Mouse (Mus musculus): Measurements from ENCODE around the gene Txndc15. TPM values are rescaled to one million over a fixed set of nuclear protein-coding genes. Genes with fewer than 3 reads are reported as not detected.

The Txndc15 gene
- polyA plus RNA-seq, 1 experiment from 2014 or later = 104 TPM

- Histone ChIP-seq H3K27ac (ENCODE audit: low read depth, low read length) (no peak overlapping the region), H3K9ac (ENCODE audit: low read length) (no peak overlapping the region), H3K36me3 (ENCODE audit: control insufficient read depth, insufficient read depth, low read length) (no peaks in the 10 kb centered on the region), H3K4me3 (ENCODE audit: low read depth, low read length) (no peak overlapping the region), H3K9me3 (ENCODE audit: control insufficient read depth, low read length) (no peaks in the 10 kb centered on the region), H3K4me2 (ENCODE audit: low read depth) (no peak overlapping the region), H3K27me3 (ENCODE audit: control insufficient read depth, insufficient read depth, low read length) (no peaks in the 10 kb centered on the region), H3K4me1 (ENCODE audit: control insufficient read depth, insufficient read depth, low read length) (no peaks in the 10 kb centered on the region)
- no peak for ATAC-seq (ENCODE audit: insufficient read depth, low FRiP score, low TSS enrichment)
- no peak for DNase-seq (ENCODE audit: low spot score)
- WGBS = 56% methylated on average over 8 of the region's 8 CpGs
Observed at GRCm38 (mm10) chr13:55742306-55742705, 27.9 kb downstream of the Txndc15 start.

GRCm38 (mm10) chr13:55754380-55754779 is 39.9 kb downstream of the Txndc15 start:
- Histone ChIP-seq H3K4me3 (ENCODE audit: low read depth, low read length) (no peak overlapping the region), H3K4me1 (ENCODE audit: control insufficient read depth, insufficient read depth, low read length) (0 out of 2 replicates have a peak, but pooled peaks cover 3% of the 10 kb centered on the region), H3K27ac (ENCODE audit: low read depth, low read length) (no peak overlapping the region), H3K27me3 (ENCODE audit: control insufficient read depth, insufficient read depth, low read length) (no peaks in the 10 kb centered on the region), H3K9ac (ENCODE audit: low read length) (no peak overlapping the region), H3K9me3 (ENCODE audit: control insufficient read depth, low read length) (no peaks in the 10 kb centered on the region), H3K36me3 (ENCODE audit: control insufficient read depth, insufficient read depth, low read length) (no peaks in the 10 kb centered on the region), H3K4me2 (ENCODE audit: low read depth) (no peak overlapping the region)
- ATAC-seq (ENCODE audit: insufficient read depth, low FRiP score, low TSS enrichment) (no peak), DNase-seq (ENCODE audit: low spot score) (no peak)
- WGBS = 79% methylated on average over 13 of the region's 13 CpGs

DNA sequence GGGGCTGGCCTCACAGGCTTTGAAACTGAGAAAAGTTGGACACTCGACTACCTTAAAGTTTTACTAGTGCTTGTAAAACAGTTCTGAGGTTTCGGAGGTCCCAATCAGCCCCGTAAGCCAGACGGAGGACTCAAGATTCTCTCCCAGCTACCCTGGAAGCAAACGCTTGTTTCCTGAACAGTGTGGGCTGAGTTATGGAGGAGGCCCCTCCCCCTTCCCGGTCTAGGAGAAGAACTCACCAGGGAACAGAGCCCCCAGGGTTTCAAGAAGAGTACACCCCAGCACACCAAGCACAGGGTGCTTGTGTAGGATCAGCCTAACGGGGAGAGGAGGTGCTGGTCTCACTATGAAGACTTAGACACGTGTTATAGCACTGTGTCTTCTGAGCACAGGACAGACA is 42.3 kb downstream of the Txndc15 start:
- 40% methylated on average over 8 of the region's 8 CpGs for WGBS
- no peaks in the 10 kb centered on the region for H3K36me3 ChIP-seq (ENCODE audit: control insufficient read depth, insufficient read depth, low read length)
- H3K9ac ChIP-seq (ENCODE audit: low read length) = 0 out of 2 replicates have a peak overlapping the region, but pooled peaks have one; percentile 7
- H3K4me1 ChIP-seq (ENCODE audit: control insufficient read depth, insufficient read depth, low read length) = 0 out of 2 replicates have a peak, but pooled peaks cover 3% of the 10 kb centered on the region
- H3K4me3 ChIP-seq (ENCODE audit: low read depth, low read length) = no peak overlapping the region
- no peaks in the 10 kb centered on the region for H3K27me3 ChIP-seq (ENCODE audit: control insufficient read depth, insufficient read depth, low read length)
- H3K4me2 ChIP-seq (ENCODE audit: low read depth) = no peak overlapping the region; the same call in 1 of the 2 replicates
- ATAC-seq (ENCODE audit: insufficient read depth, low FRiP score, low TSS enrichment) = no peak
- no peak for DNase-seq (ENCODE audit: low spot score)
- H3K27ac ChIP-seq (ENCODE audit: low read depth, low read length) = no peak overlapping the region
- no peaks in the 10 kb centered on the region for H3K9me3 ChIP-seq (ENCODE audit: control insufficient read depth, low read length)

DNA sequence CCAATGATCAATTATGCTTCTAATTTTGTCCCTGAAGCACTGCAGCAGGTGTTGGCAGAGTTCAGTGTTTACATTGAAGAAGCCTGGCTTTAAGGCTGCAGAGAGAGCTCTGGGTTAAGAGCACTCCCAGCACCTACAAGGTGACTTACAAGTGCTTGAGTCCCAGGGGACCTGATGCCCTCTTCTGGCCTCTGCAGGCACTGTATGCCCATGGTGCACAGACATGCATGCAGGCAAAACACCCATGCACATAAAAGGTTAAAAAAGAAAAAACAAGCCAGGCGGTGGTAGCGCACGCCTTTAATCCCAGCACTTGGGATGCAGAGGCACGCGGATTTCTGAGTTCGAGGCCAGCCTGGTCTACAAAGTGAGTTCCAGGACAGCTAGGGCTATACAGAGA is 43.2 kb downstream of the Txndc15 start:
- 90% methylated on average over 6 of the region's 6 CpGs for WGBS
- no peak overlapping the region for H3K9ac ChIP-seq (ENCODE audit: low read length)
- ATAC-seq (ENCODE audit: insufficient read depth, low FRiP score, low TSS enrichment) (no peak), DNase-seq (ENCODE audit: low spot score) (no peak)
- no peaks in the 10 kb centered on the region for H3K27me3 ChIP-seq (ENCODE audit: control insufficient read depth, insufficient read depth, low read length)
- H3K4me2 ChIP-seq (ENCODE audit: low read depth) = no peak overlapping the region
- no peaks in the 10 kb centered on the region for H3K36me3 ChIP-seq (ENCODE audit: control insufficient read depth, insufficient read depth, low read length)
- no peak overlapping the region for H3K27ac ChIP-seq (ENCODE audit: low read depth, low read length)
- H3K9me3 ChIP-seq (ENCODE audit: control insufficient read depth, low read length) = no peaks in the 10 kb centered on the region
- no peak overlapping the region for H3K4me3 ChIP-seq (ENCODE audit: low read depth, low read length)
- 0 out of 2 replicates have a peak, but pooled peaks cover 3% of the 10 kb centered on the region for H3K4me1 ChIP-seq (ENCODE audit: control insufficient read depth, insufficient read depth, low read length)

DNA sequence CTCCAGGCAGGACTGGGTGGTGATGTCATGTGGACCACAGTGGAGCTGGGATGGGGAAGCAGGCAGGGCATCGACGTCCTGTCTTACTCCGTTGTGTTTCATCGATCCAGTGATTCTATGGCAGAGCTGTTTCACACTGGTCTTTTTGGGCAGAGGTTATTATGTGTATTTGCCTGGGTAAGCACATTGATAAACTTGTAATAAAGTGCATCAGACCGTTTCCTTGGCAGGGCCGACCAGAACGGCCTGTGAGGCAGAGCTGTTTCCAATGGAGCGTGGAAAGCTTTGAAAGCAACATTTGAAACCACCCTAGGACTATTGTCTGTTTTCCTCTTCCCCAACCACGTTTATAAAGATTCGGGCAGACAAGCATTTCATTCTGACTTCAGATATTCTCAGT is 46.1 kb downstream of the Txndc15 start:
- Histone ChIP-seq H3K9me3 (ENCODE audit: control insufficient read depth, low read length) (no peaks in the 10 kb centered on the region), H3K4me2 (ENCODE audit: low read depth) (no peak overlapping the region), H3K4me3 (ENCODE audit: low read depth, low read length) (no peak overlapping the region), H3K27ac (ENCODE audit: low read depth, low read length) (no peak overlapping the region), H3K9ac (ENCODE audit: low read length) (no peak overlapping the region), H3K27me3 (ENCODE audit: control insufficient read depth, insufficient read depth, low read length) (no peaks in the 10 kb centered on the region), H3K4me1 (ENCODE audit: control insufficient read depth, insufficient read depth, low read length) (0 out of 2 replicates have a peak, but pooled peaks cover 3% of the 10 kb centered on the region), H3K36me3 (ENCODE audit: control insufficient read depth, insufficient read depth, low read length) (no peaks in the 10 kb centered on the region)
- DNase-seq (ENCODE audit: low spot score) = no peak
- no peak for ATAC-seq (ENCODE audit: insufficient read depth, low FRiP score, low TSS enrichment)
- WGBS = 58% methylated on average over 10 of the region's 10 CpGs

DNA sequence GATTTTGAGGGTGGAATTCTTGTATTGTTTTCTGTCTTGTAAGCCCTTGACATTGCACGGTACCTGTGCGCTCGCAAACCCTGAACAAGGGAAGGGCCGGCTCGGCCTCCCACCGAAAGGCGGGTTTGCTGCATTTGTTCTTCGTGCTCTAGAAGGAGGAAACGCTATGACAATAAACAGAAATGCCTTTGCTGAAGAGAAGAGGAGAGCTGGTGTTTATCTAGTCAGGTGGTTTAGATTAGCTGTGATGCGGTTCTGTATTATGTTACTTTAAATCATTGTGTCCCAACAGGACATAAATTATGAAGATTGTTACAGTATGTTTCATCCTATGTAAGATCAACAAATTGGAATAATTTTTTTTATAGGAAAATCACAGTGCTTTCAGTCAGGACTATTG is 47.0 kb downstream of the Txndc15 start:
- Histone ChIP-seq H3K27ac (ENCODE audit: low read depth, low read length) (no peak overlapping the region), H3K4me2 (ENCODE audit: low read depth) (no peak overlapping the region), H3K27me3 (ENCODE audit: control insufficient read depth, insufficient read depth, low read length) (no peaks in the 10 kb centered on the region), H3K9me3 (ENCODE audit: control insufficient read depth, low read length) (no peaks in the 10 kb centered on the region), H3K4me3 (ENCODE audit: low read depth, low read length) (no peak overlapping the region), H3K9ac (ENCODE audit: low read length) (no peak overlapping the region), H3K4me1 (ENCODE audit: control insufficient read depth, insufficient read depth, low read length) (0 out of 2 replicates have a peak, but pooled peaks cover 2% of the 10 kb centered on the region), H3K36me3 (ENCODE audit: control insufficient read depth, insufficient read depth, low read length) (no peaks in the 10 kb centered on the region)
- no peak for ATAC-seq (ENCODE audit: insufficient read depth, low FRiP score, low TSS enrichment)
- DNase-seq (ENCODE audit: low spot score) = no peak
- WGBS = 73% methylated on average over 10 of the region's 10 CpGs

DNA sequence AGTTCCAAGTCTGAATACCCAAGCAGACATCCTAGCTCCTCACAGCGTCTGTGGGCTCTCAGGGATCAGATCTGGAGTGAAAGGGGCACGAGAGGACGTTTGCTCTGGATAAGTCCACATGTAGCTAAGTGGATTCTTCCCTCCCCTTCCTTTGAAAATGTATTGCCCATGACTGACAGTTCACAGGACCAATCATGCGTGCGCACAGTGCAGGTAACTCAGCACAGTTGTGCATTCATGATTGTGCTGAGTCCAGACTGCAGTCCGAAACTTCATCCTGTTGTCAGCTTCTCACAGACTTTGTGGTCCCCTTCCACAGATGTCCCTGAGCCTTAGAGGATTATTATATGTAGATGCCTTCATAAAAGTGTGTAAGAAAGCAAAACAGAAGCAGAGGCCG is 59.9 kb downstream of the Txndc15 start:
- Histone ChIP-seq H3K27me3 (ENCODE audit: control insufficient read depth, insufficient read depth, low read length) (no peaks in the 10 kb centered on the region), H3K27ac (ENCODE audit: low read depth, low read length) (no peak overlapping the region), H3K9me3 (ENCODE audit: control insufficient read depth, low read length) (no peaks in the 10 kb centered on the region), H3K4me2 (ENCODE audit: low read depth) (no peak overlapping the region), H3K4me3 (ENCODE audit: low read depth, low read length) (no peak overlapping the region), H3K36me3 (ENCODE audit: control insufficient read depth, insufficient read depth, low read length) (no peaks in the 10 kb centered on the region), H3K4me1 (ENCODE audit: control insufficient read depth, insufficient read depth, low read length) (no peaks in the 10 kb centered on the region), H3K9ac (ENCODE audit: low read length) (no peak overlapping the region)
- ATAC-seq (ENCODE audit: insufficient read depth, low FRiP score, low TSS enrichment) (no peak), DNase-seq (ENCODE audit: low spot score) (no peak)
- 89% methylated on average over 7 of the region's 7 CpGs for WGBS

GRCm38 (mm10) chr13:55775056-55775455 is 60.6 kb downstream of the Txndc15 start:
- Histone ChIP-seq H3K4me2 (ENCODE audit: low read depth) (no peak overlapping the region), H3K9ac (ENCODE audit: low read length) (no peak overlapping the region), H3K27me3 (ENCODE audit: control insufficient read depth, insufficient read depth, low read length) (no peaks in the 10 kb centered on the region), H3K9me3 (ENCODE audit: control insufficient read depth, low read length) (no peaks in the 10 kb centered on the region), H3K36me3 (ENCODE audit: control insufficient read depth, insufficient read depth, low read length) (no peaks in the 10 kb centered on the region), H3K4me3 (ENCODE audit: low read depth, low read length) (no peak overlapping the region), H3K4me1 (ENCODE audit: control insufficient read depth, insufficient read depth, low read length) (no peaks in the 10 kb centered on the region), H3K27ac (ENCODE audit: low read depth, low read length) (no peak overlapping the region)
- WGBS = 50% methylated on average over 11 of the region's 11 CpGs
- ATAC-seq (ENCODE audit: insufficient read depth, low FRiP score, low TSS enrichment) (no peak), DNase-seq (ENCODE audit: low spot score) (no peak)
